Mouse (Mus musculus): ENCODE data around the gene Wdr75. TPM values are rescaled to one million over a fixed set of nuclear protein-coding genes. Genes with fewer than 3 reads are reported as not detected.

Gene Wdr75
- polyA plus RNA-seq, 1 experiment from 2014 or later, result 98.2 TPM

GRCm38 (mm10) chr1:45860349-45860748 lies 65.4 kb downstream of the Wdr75 start:
- DNase-seq (ENCODE audit: low spot score), result no peak
- no peak overlapping the region for H3K27ac ChIP-seq (replicated peaks; ENCODE audit: low read depth, low read length)
- no peak overlapping the region for H3K4me3 ChIP-seq (ENCODE audit: low read depth, low read length)
- no peak overlapping the region for H3K4me2 ChIP-seq (ENCODE audit: low read depth, severe bottlenecking)
- WGBS, result 70% methylated on average over 5 of the region's 5 CpGs
- H3K9me3 ChIP-seq (ENCODE audit: control insufficient read depth, low read length), result no peaks in the 10 kb centered on the region
- no peak overlapping the region for H3K9ac ChIP-seq (ENCODE audit: low read length)
- peaks cover 5% of the 10 kb centered on the region; the same call in 1 of the 2 replicates for H3K4me1 ChIP-seq (ENCODE audit: control insufficient read depth, insufficient read depth, low read length)
- H3K27me3 ChIP-seq (ENCODE audit: control insufficient read depth, insufficient read depth, low read length), result no peaks in the 10 kb centered on the region
- no peaks in the 10 kb centered on the region for H3K36me3 ChIP-seq (ENCODE audit: control insufficient read depth, insufficient read depth, low read length)
- ATAC-seq (ENCODE audit: insufficient number of reproducible peaks, low FRiP score, low TSS enrichment, low read depth), result no peak

- no peaks in the 10 kb centered on the region for H3K27me3 ChIP-seq (ENCODE audit: control insufficient read depth, insufficient read depth, low read length)
- H3K27ac ChIP-seq (replicated peaks; ENCODE audit: low read depth, low read length), result no peak overlapping the region
- no peak overlapping the region for H3K9ac ChIP-seq (ENCODE audit: low read length)
- no peak for ATAC-seq (ENCODE audit: insufficient number of reproducible peaks, low FRiP score, low TSS enrichment, low read depth)
- H3K4me1 ChIP-seq (ENCODE audit: control insufficient read depth, insufficient read depth, low read length), result peaks cover 6% of the 10 kb centered on the region; the same call in 1 of the 2 replicates
- no peaks in the 10 kb centered on the region for H3K9me3 ChIP-seq (ENCODE audit: control insufficient read depth, low read length)
- no peak overlapping the region for H3K4me2 ChIP-seq (ENCODE audit: low read depth, severe bottlenecking)
- no peak for DNase-seq (ENCODE audit: low spot score)
- no peaks in the 10 kb centered on the region for H3K36me3 ChIP-seq (ENCODE audit: control insufficient read depth, insufficient read depth, low read length)
- H3K4me3 ChIP-seq (ENCODE audit: low read depth, low read length), result no peak overlapping the region
Observed at GRCm38 (mm10) chr1:45861162-45861561, 66.2 kb downstream of the Wdr75 start.

GRCm38 (mm10) chr1:45863641-45864040 lies 68.7 kb downstream of the Wdr75 start:
- no peaks in the 10 kb centered on the region for H3K9me3 ChIP-seq (ENCODE audit: control insufficient read depth, low read length)
- peaks cover 6% of the 10 kb centered on the region; the same call in 1 of the 2 replicates for H3K4me1 ChIP-seq (ENCODE audit: control insufficient read depth, insufficient read depth, low read length)
- H3K27ac ChIP-seq (replicated peaks; ENCODE audit: low read depth, low read length), result no peak overlapping the region
- H3K27me3 ChIP-seq (ENCODE audit: control insufficient read depth, insufficient read depth, low read length), result no peaks in the 10 kb centered on the region
- H3K4me2 ChIP-seq (ENCODE audit: low read depth, severe bottlenecking), result no peak overlapping the region
- H3K4me3 ChIP-seq (ENCODE audit: low read depth, low read length), result no peak overlapping the region
- no peak for ATAC-seq (ENCODE audit: insufficient number of reproducible peaks, low FRiP score, low TSS enrichment, low read depth)
- H3K9ac ChIP-seq (ENCODE audit: low read length), result no peak overlapping the region
- 87% methylated on average over 3 of the region's 3 CpGs for WGBS
- H3K36me3 ChIP-seq (ENCODE audit: control insufficient read depth, insufficient read depth, low read length), result no peaks in the 10 kb centered on the region
- DNase-seq (ENCODE audit: low spot score), result no peak

GRCm38 (mm10) chr1:45864564-45865014 lies 69.6 kb downstream of the Wdr75 start:
- WGBS, result 56% methylated on average over 4 of the region's 4 CpGs
- Histone ChIP-seq H3K4me3 (ENCODE audit: low read depth, low read length) (no peak overlapping the region), H3K9me3 (ENCODE audit: control insufficient read depth, low read length) (no peaks in the 10 kb centered on the region), H3K4me1 (ENCODE audit: control insufficient read depth, insufficient read depth, low read length) (peaks cover 6% of the 10 kb centered on the region; the same call in 1 of the 2 replicates), H3K27ac (replicated peaks; ENCODE audit: low read depth, low read length) (no peak overlapping the region), H3K9ac (ENCODE audit: low read length) (no peak overlapping the region), H3K36me3 (ENCODE audit: control insufficient read depth, insufficient read depth, low read length) (no peaks in the 10 kb centered on the region), H3K4me2 (ENCODE audit: low read depth, severe bottlenecking) (no peak overlapping the region), H3K27me3 (ENCODE audit: control insufficient read depth, insufficient read depth, low read length) (no peaks in the 10 kb centered on the region)
- DNase-seq (ENCODE audit: low spot score), result no peak
- ATAC-seq (ENCODE audit: insufficient number of reproducible peaks, low FRiP score, low TSS enrichment, low read depth), result no peak

- no peak overlapping the region for H3K27ac ChIP-seq (replicated peaks; ENCODE audit: low read depth, low read length)
- WGBS, result 10% methylated on average over 1 of the region's 1 CpGs
Observed at GRCm38 (mm10) chr1:45865316-45865715, 70.3 kb downstream of the Wdr75 start.

GRCm38 (mm10) chr1:45865727-45866126 lies 70.8 kb downstream of the Wdr75 start:
- DNase-seq (ENCODE audit: low spot score) (no peak), ATAC-seq (ENCODE audit: insufficient number of reproducible peaks, low FRiP score, low TSS enrichment, low read depth) (no peak)
- Histone ChIP-seq H3K4me2 (ENCODE audit: low read depth, severe bottlenecking) (no peak overlapping the region), H3K36me3 (ENCODE audit: control insufficient read depth, insufficient read depth, low read length) (no peaks in the 10 kb centered on the region), H3K9ac (ENCODE audit: low read length) (no peak overlapping the region), H3K9me3 (ENCODE audit: control insufficient read depth, low read length) (no peaks in the 10 kb centered on the region), H3K27me3 (ENCODE audit: control insufficient read depth, insufficient read depth, low read length) (no peaks in the 10 kb centered on the region), H3K4me1 (ENCODE audit: control insufficient read depth, insufficient read depth, low read length) (peaks cover 6% of the 10 kb centered on the region; the same call in 1 of the 2 replicates), H3K27ac (replicated peaks; ENCODE audit: low read depth, low read length) (no peak overlapping the region), H3K4me3 (ENCODE audit: low read depth, low read length) (no peak overlapping the region)
- WGBS, result 50% methylated on average over 5 of the region's 5 CpGs

More at GRCm38 (mm10) chr1:45865316-45865715, 70.3 kb downstream of the Wdr75 start:
- no peak overlapping the region for H3K9ac ChIP-seq (ENCODE audit: low read length)
- ATAC-seq (ENCODE audit: insufficient number of reproducible peaks, low FRiP score, low TSS enrichment, low read depth), result no peak
- peaks cover 6% of the 10 kb centered on the region; the same call in 1 of the 2 replicates for H3K4me1 ChIP-seq (ENCODE audit: control insufficient read depth, insufficient read depth, low read length)
- no peak overlapping the region for H3K4me3 ChIP-seq (ENCODE audit: low read depth, low read length)
- no peaks in the 10 kb centered on the region for H3K36me3 ChIP-seq (ENCODE audit: control insufficient read depth, insufficient read depth, low read length)
- no peak for DNase-seq (ENCODE audit: low spot score)
- no peaks in the 10 kb centered on the region for H3K9me3 ChIP-seq (ENCODE audit: control insufficient read depth, low read length)
- no peaks in the 10 kb centered on the region for H3K27me3 ChIP-seq (ENCODE audit: control insufficient read depth, insufficient read depth, low read length)
- H3K4me2 ChIP-seq (ENCODE audit: low read depth, severe bottlenecking), result no peak overlapping the region

GRCm38 (mm10) chr1:45866288-45867018 lies 71.5 kb downstream of the Wdr75 start:
- Histone ChIP-seq H3K9me3 (ENCODE audit: control insufficient read depth, low read length) (no peaks in the 10 kb centered on the region), H3K27ac (replicated peaks; ENCODE audit: low read depth, low read length) (no peak overlapping the region), H3K27me3 (ENCODE audit: control insufficient read depth, insufficient read depth, low read length) (no peaks in the 10 kb centered on the region), H3K4me3 (ENCODE audit: low read depth, low read length) (no peak overlapping the region), H3K4me1 (ENCODE audit: control insufficient read depth, insufficient read depth, low read length) (peaks cover 6% of the 10 kb centered on the region; the same call in 1 of the 2 replicates), H3K36me3 (ENCODE audit: control insufficient read depth, insufficient read depth, low read length) (no peaks in the 10 kb centered on the region), H3K9ac (ENCODE audit: low read length) (no peak overlapping the region), H3K4me2 (ENCODE audit: low read depth, severe bottlenecking) (no peak overlapping the region)
- DNase-seq (ENCODE audit: low spot score) (no peak), ATAC-seq (ENCODE audit: insufficient number of reproducible peaks, low FRiP score, low TSS enrichment, low read depth) (0 out of 2 replicates have a peak, but pooled peaks have one; percentile 62)
- 10% methylated on average over 3 of the region's 3 CpGs for WGBS

- no peak for DNase-seq (ENCODE audit: low spot score)
- H3K9me3 ChIP-seq (ENCODE audit: control insufficient read depth, low read length), result no peaks in the 10 kb centered on the region
- H3K4me3 ChIP-seq (ENCODE audit: low read depth, low read length), result no peak overlapping the region
- H3K36me3 ChIP-seq (ENCODE audit: control insufficient read depth, insufficient read depth, low read length), result no peaks in the 10 kb centered on the region
- no peak overlapping the region for H3K27ac ChIP-seq (replicated peaks; ENCODE audit: low read depth, low read length)
- WGBS, result 54% methylated on average over 1 of the region's 1 CpGs
- no peaks in the 10 kb centered on the region for H3K27me3 ChIP-seq (ENCODE audit: control insufficient read depth, insufficient read depth, low read length)
- no peak overlapping the region for H3K9ac ChIP-seq (ENCODE audit: low read length)
- H3K4me2 ChIP-seq (ENCODE audit: low read depth, severe bottlenecking), result no peak overlapping the region
- ATAC-seq (ENCODE audit: insufficient number of reproducible peaks, low FRiP score, low TSS enrichment, low read depth), result no peak
- peaks cover 6% of the 10 kb centered on the region; the same call in 1 of the 2 replicates for H3K4me1 ChIP-seq (ENCODE audit: control insufficient read depth, insufficient read depth, low read length)
Observed at GRCm38 (mm10) chr1:45868050-45868449, 73.1 kb downstream of the Wdr75 start.
